Mouse (Mus musculus): ENCODE data around the gene Rag1. TPM values are rescaled to one million over a fixed set of nuclear protein-coding genes. Genes with fewer than 3 reads are reported as not detected.

The Rag1 gene
- polyA plus RNA-seq, 1 experiment from 2014 or later: not detected

DNA sequence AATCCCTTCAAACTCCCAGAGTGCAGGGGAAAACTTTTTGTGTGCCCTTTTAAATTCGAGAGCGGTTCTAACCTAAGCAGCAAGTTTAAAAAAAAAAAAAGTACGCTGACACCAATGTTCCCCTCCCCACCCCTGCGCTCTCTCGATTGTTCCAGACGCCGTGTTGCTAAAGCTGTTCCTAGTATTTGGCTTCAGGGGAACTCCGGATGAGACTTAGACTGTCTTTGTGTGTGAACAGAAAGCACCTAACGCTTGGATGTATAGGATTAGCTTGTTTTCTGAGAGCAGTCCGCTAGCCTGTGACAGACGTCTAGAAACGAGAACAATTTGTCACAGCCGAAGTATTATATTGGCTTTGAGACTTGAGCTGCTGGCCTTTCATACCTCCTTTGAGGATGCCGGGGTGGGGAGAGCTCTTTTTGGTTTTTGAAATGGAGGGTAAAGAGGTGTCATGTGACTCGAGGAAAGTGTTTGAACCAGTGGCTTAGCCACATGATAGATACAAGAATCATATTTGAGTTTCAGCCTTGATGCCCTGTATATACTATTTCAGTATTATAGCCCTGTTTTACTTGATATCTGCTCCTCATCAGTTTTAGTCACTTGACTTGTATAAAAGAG lies 30.0 kb upstream of the Rag1 start:
- H3K36me3 ChIP-seq (ENCODE audit: control insufficient read depth, insufficient read depth, low read length): peaks cover 9% of the 10 kb centered on the region; the same call in 1 of the 2 replicates
- peak overlapping the region; percentile 83 for H3K4me2 ChIP-seq (ENCODE audit: low read length)
- H3K27me3 ChIP-seq (ENCODE audit: control insufficient read depth, insufficient read depth, low read length): no peaks in the 10 kb centered on the region
- H3K4me1 ChIP-seq (ENCODE audit: control insufficient read depth in 2 of 2, insufficient read depth in 2 of 2, low read length in 2 of 2): peaks cover 2 to 7% of the 10 kb centered on the region in 2 experiments; a peak in 2 of 4 replicates
- no peaks in the 10 kb centered on the region for H3K9me3 ChIP-seq (ENCODE audit: control insufficient read depth, low read length)
- H3K27ac ChIP-seq (replicated peaks in 1 of 2; ENCODE audit: control insufficient read depth in 1 of 2, insufficient read depth in 1 of 2, low read depth in 2 of 2, low read length in 2 of 2): no peak overlapping the region
- H3K9ac ChIP-seq (ENCODE audit: low read length): peak overlapping the region; percentile 95
- H3K4me3 ChIP-seq (ENCODE audit: control insufficient read depth in 1 of 2, insufficient read depth in 1 of 2, low read depth in 1 of 2, low read length in 2 of 2): peak overlapping the region; percentile 74 to 75
- no peak for ATAC-seq (ENCODE audit: insufficient number of reproducible peaks, insufficient read depth, low FRiP score, low read depth)
- 6% methylated on average over 15 of the region's 15 CpGs for WGBS

DNA sequence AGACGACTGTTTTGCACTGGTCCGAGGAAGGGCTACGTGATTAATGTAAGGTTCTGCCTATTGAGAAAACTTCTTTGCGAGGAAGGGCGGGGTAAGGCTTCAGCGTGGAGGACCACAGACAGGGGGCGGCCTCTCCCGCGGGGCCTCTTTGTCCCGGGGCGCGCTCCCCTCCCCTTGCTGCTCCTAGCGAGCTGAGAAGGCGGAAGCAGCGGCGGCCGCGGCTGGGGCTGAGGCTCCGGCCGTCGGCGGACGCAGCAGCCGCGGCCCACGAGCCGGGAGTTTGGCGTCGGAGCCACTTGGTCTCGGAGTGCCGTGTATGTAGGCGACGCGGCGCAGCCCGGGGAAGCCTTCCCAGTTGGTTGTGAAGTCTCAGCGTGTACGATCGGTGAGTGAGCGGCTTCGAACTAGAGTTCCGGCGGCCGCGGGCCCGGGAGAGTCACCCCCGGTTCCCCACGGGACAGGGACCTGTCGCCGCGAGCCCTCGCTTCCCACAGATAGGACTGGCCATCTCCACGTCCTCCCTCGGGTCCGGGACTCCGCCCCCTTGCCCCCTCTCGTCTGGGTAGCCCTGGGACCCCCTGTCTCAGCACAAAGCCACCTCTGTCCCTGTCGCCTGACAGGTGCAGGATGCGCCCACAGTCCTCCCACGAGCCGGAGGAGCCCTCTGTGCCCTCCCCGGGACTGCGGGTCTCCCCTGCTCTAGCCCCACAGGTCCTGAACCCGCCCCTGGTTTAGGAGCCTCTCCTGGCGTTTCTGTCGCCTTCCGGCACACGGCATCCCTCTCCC lies 29.1 kb upstream of the Rag1 start, which contains the start of gene Traf6:
TSS of gene Traf6 (plus strand) at position 194 of the 786 bp plus-strand sequence.
- H3K9ac ChIP-seq (ENCODE audit: low read length): peak within 1 kb of the TSS; percentile 95
- peaks cover 2 to 7% of the 10 kb centered on the region in 2 experiments; a peak in 2 of 4 replicates for H3K4me1 ChIP-seq (ENCODE audit: control insufficient read depth in 2 of 2, insufficient read depth in 2 of 2, low read length in 2 of 2)
- peak within 1 kb of the TSS; percentile 74 to 75 for H3K4me3 ChIP-seq (ENCODE audit: control insufficient read depth in 1 of 2, insufficient read depth in 1 of 2, low read depth in 1 of 2, low read length in 2 of 2)
- WGBS: under 1% methylated on average over 65 of the region's 68 CpGs
- H3K9me3 ChIP-seq (ENCODE audit: control insufficient read depth, low read length): no peaks in the 10 kb centered on the region
- peak; percentile 86 for ATAC-seq (ENCODE audit: insufficient number of reproducible peaks, insufficient read depth, low FRiP score, low read depth)
- 0 out of 2 replicates have a peak, but pooled peaks cover 5% of the 10 kb centered on the region for H3K36me3 ChIP-seq (ENCODE audit: control insufficient read depth, insufficient read depth, low read length)
- H3K4me2 ChIP-seq (ENCODE audit: low read length): peak within 1 kb of the TSS; percentile 83
- 0 out of 4 replicates have a peak within 1 kb of the TSS, but pooled peaks of 1 of the 2 experiments have one; percentile 31 for H3K27ac ChIP-seq (replicated peaks in 1 of 2; ENCODE audit: control insufficient read depth in 1 of 2, insufficient read depth in 1 of 2, low read depth in 2 of 2, low read length in 2 of 2)
- 0 out of 2 replicates have a peak, but pooled peaks cover 5% of the 10 kb centered on the region for H3K27me3 ChIP-seq (ENCODE audit: control insufficient read depth, insufficient read depth, low read length)

DNA sequence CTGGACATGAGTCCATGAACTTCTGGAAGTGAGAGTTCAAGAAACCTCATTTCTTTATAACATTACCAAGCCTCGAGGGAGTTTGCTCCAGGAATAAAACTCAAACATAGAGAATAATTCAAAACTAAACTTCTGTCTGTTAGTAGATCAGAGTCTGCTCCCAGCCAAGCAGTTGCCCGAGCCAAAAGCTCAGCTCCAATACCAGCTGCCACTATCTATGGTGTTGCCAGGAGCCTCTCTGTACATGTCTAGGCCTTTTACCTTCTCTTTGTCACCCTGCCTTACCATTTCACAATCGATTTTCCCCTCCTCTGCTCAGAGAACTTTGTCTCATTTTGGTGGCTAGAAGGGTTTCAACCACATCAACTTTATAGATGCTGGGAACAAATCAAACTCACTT lies 24.2 kb upstream of the Rag1 start:
- Histone ChIP-seq H3K9ac (ENCODE audit: low read length) (no peak overlapping the region), H3K27me3 (ENCODE audit: control insufficient read depth, insufficient read depth, low read length) (0 out of 2 replicates have a peak, but pooled peaks cover 9% of the 10 kb centered on the region), H3K36me3 (ENCODE audit: control insufficient read depth, insufficient read depth, low read length) (no peaks in the 10 kb centered on the region), H3K4me1 (ENCODE audit: control insufficient read depth in 2 of 2, insufficient read depth in 2 of 2, low read length in 2 of 2) (peaks cover 0 to 2% of the 10 kb centered on the region in 2 experiments; a peak in 1 of 4 replicates), H3K27ac (replicated peaks in 1 of 2; ENCODE audit: control insufficient read depth in 1 of 2, insufficient read depth in 1 of 2, low read depth in 2 of 2, low read length in 2 of 2) (no peak overlapping the region), H3K9me3 (ENCODE audit: control insufficient read depth, low read length) (no peaks in the 10 kb centered on the region), H3K4me2 (ENCODE audit: low read length) (no peak overlapping the region), H3K4me3 (ENCODE audit: control insufficient read depth in 1 of 2, insufficient read depth in 1 of 2, low read depth in 1 of 2, low read length in 2 of 2) (no peak overlapping the region)
- ATAC-seq (ENCODE audit: insufficient number of reproducible peaks, insufficient read depth, low FRiP score, low read depth): no peak
- 71% methylated on average over 3 of the region's 3 CpGs for WGBS

DNA sequence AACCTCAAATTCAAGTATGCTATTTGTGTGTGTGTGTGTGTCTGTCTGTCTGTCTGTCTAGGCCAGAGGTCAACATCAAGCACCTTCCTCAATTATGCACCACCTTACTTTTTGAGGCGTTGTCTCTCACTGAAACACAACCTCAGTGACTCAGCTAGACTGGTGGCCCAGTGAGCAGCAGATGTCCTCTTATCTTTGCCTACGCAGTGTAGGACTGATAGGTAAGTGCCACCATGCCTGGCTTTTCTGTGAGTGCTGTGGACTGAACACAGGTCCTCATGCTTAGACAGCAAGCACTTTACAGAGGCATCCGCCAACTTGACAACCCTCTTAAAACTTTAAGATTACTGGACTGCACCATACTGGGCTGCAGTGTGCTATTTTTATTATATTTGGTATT lies 19.4 kb upstream of the Rag1 start:
- Histone ChIP-seq H3K9ac (ENCODE audit: low read length) (no peak overlapping the region), H3K4me1 (ENCODE audit: control insufficient read depth in 2 of 2, insufficient read depth in 2 of 2, low read length in 2 of 2) (0 out of 4 replicates have a peak, but pooled peaks cover 0 to 4% of the 10 kb centered on the region in 2 experiments), H3K9me3 (ENCODE audit: control insufficient read depth, low read length) (no peaks in the 10 kb centered on the region), H3K4me2 (ENCODE audit: low read length) (no peak overlapping the region), H3K27ac (replicated peaks in 1 of 2; ENCODE audit: control insufficient read depth in 1 of 2, insufficient read depth in 1 of 2, low read depth in 2 of 2, low read length in 2 of 2) (no peak overlapping the region), H3K36me3 (ENCODE audit: control insufficient read depth, insufficient read depth, low read length) (no peaks in the 10 kb centered on the region), H3K27me3 (ENCODE audit: control insufficient read depth, insufficient read depth, low read length) (0 out of 2 replicates have a peak, but pooled peaks cover 6% of the 10 kb centered on the region), H3K4me3 (ENCODE audit: control insufficient read depth in 1 of 2, insufficient read depth in 1 of 2, low read depth in 1 of 2, low read length in 2 of 2) (no peak overlapping the region)
- no peak for ATAC-seq (ENCODE audit: insufficient number of reproducible peaks, insufficient read depth, low FRiP score, low read depth)
- 57% methylated on average over 3 of the region's 3 CpGs for WGBS

DNA sequence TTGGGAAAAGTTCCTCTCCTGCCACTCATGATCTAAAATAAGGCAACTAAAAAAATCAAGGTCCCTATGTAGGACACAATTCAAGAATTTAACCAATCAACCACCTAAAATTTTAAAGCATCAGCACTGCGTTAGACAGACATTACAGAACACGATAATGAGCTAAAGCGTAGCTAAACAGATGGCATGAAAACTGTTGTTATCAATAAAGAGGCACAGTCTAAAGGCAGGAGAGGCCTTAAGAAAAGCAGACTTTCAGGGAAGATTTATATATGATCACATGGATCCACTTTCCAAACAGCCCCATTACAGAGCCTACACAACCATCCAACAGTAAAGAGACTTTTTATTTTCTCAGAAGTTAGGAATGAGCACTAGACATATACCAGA lies 16.4 kb upstream of the Rag1 start:
- Histone ChIP-seq H3K27ac (replicated peaks in 1 of 2; ENCODE audit: control insufficient read depth in 1 of 2, insufficient read depth in 1 of 2, low read depth in 2 of 2, low read length in 2 of 2) (no peak overlapping the region), H3K4me1 (ENCODE audit: control insufficient read depth in 2 of 2, insufficient read depth in 2 of 2, low read length in 2 of 2) (0 out of 4 replicates have a peak, but pooled peaks cover 0 to 4% of the 10 kb centered on the region in 2 experiments), H3K4me3 (ENCODE audit: control insufficient read depth in 1 of 2, insufficient read depth in 1 of 2, low read depth in 1 of 2, low read length in 2 of 2) (no peak overlapping the region), H3K4me2 (ENCODE audit: low read length) (no peak overlapping the region), H3K9me3 (ENCODE audit: control insufficient read depth, low read length) (no peaks in the 10 kb centered on the region), H3K9ac (ENCODE audit: low read length) (no peak overlapping the region), H3K27me3 (ENCODE audit: control insufficient read depth, insufficient read depth, low read length) (no peaks in the 10 kb centered on the region), H3K36me3 (ENCODE audit: control insufficient read depth, insufficient read depth, low read length) (no peaks in the 10 kb centered on the region)
- WGBS: 90% methylated on average over 3 of the region's 3 CpGs
- ATAC-seq (ENCODE audit: insufficient number of reproducible peaks, insufficient read depth, low FRiP score, low read depth): no peak

DNA sequence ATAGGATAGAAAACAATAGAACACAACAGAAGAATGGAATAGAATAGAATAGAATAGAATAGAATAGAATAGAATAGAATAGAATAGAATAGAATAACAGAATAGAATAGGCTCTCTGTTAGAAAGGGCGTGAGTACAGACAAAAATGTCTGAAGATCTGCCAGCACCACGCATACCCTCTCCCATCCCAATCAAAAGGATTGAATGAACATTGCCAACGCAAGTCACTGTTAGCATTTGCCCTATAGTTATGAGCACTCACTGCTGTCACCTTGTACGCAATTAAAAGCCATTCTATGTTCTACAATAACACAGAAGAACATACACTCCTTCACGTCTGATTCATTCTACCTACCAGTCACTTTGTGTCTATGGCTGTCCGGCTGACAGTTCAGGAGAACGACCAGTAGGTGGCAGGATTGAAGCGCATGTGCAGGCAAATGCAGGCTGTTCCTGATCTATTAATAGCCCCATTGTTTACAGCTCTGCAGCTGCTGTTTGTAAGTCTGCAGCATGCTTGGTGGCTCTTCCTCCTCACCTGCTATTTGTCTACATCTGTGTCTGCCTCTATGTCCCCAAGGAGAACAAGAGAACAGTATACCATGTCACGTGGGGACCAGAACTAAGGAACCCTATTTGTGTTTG lies 15.9 kb upstream of the Rag1 start:
- no peak overlapping the region for H3K4me3 ChIP-seq (ENCODE audit: control insufficient read depth in 1 of 2, insufficient read depth in 1 of 2, low read depth in 1 of 2, low read length in 2 of 2)
- no peaks in the 10 kb centered on the region for H3K27me3 ChIP-seq (ENCODE audit: control insufficient read depth, insufficient read depth, low read length)
- H3K9ac ChIP-seq (ENCODE audit: low read length): no peak overlapping the region
- no peaks in the 10 kb centered on the region for H3K9me3 ChIP-seq (ENCODE audit: control insufficient read depth, low read length)
- H3K4me2 ChIP-seq (ENCODE audit: low read length): no peak overlapping the region
- 0 out of 4 replicates have a peak, but pooled peaks cover 0 to 4% of the 10 kb centered on the region in 2 experiments for H3K4me1 ChIP-seq (ENCODE audit: control insufficient read depth in 2 of 2, insufficient read depth in 2 of 2, low read length in 2 of 2)
- 16% methylated on average over 9 of the region's 9 CpGs for WGBS
- H3K36me3 ChIP-seq (ENCODE audit: control insufficient read depth, insufficient read depth, low read length): no peaks in the 10 kb centered on the region
- no peak overlapping the region for H3K27ac ChIP-seq (replicated peaks in 1 of 2; ENCODE audit: control insufficient read depth in 1 of 2, insufficient read depth in 1 of 2, low read depth in 2 of 2, low read length in 2 of 2)
- ATAC-seq (ENCODE audit: insufficient number of reproducible peaks, insufficient read depth, low FRiP score, low read depth): no peak

DNA sequence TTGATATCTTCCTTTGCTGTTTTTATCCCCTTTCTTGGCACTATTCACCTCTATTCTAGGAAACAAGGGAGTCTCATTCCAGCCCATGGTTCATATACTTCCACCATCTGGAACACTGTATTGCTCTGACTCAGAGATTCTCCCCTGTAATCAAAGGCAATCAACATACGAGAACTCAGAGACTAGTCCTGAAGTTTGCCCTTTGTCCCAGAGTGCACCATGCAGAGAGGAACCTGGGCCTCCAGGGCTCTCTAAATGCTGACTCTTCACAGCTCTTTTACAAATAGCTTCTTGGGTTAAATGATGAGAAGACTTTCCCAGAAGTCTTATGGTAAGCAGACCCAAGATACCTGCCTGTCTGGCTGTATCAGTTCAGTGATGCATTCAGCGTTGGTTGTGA lies 11.2 kb upstream of the Rag1 start:
- no peak for ATAC-seq (ENCODE audit: insufficient number of reproducible peaks, insufficient read depth, low FRiP score, low read depth)
- H3K4me2 ChIP-seq (ENCODE audit: low read length): no peak overlapping the region
- H3K36me3 ChIP-seq (ENCODE audit: control insufficient read depth, insufficient read depth, low read length): no peaks in the 10 kb centered on the region
- H3K9me3 ChIP-seq (ENCODE audit: control insufficient read depth, low read length): no peaks in the 10 kb centered on the region
- H3K4me3 ChIP-seq (ENCODE audit: control insufficient read depth in 1 of 2, insufficient read depth in 1 of 2, low read depth in 1 of 2, low read length in 2 of 2): no peak overlapping the region
- 0 out of 4 replicates have a peak, but pooled peaks cover 0 to 2% of the 10 kb centered on the region in 2 experiments for H3K4me1 ChIP-seq (ENCODE audit: control insufficient read depth in 2 of 2, insufficient read depth in 2 of 2, low read length in 2 of 2)
- no peak overlapping the region for H3K27ac ChIP-seq (replicated peaks in 1 of 2; ENCODE audit: control insufficient read depth in 1 of 2, insufficient read depth in 1 of 2, low read depth in 2 of 2, low read length in 2 of 2)
- H3K27me3 ChIP-seq (ENCODE audit: control insufficient read depth, insufficient read depth, low read length): no peaks in the 10 kb centered on the region
- 55% methylated on average over 2 of the region's 2 CpGs for WGBS
- H3K9ac ChIP-seq (ENCODE audit: low read length): no peak overlapping the region

All from heart, embryonic 14.5 days (tissue).